ENCODE assay signal across 12 mouse cellular contexts in genomic region chr13:49460276-49460675, GRCm38 (mm10). TPM values are rescaled to one million over a fixed set of nuclear protein-coding genes. Genes with fewer than 3 reads are reported as not detected.
DNase-seq lines count a peak whose midpoint lies in the region; ATAC-seq lines count a peak whose summit lies in the region.
"Had no signal": no experiment of that assay in that cellular context is flagged by ENCODE, and none has a peak within 500 bp of the region (broad histone marks: within the 10 kb centered on the region; RNA-seq: fewer than 3 reads in every experiment).

No protein-coding gene starts in this region.

- H3K27ac ChIP-seq in heart, embryonic 15.5 days, result peak overlapping the region; percentile 18; the same call in 1 of the 2 replicates
- H3K27ac ChIP-seq in heart, embryonic 11.5 days (ENCODE audit: low read depth, low read length), result no peak overlapping the region
- peak overlapping the region; percentile 71 for H3K27ac ChIP-seq in lung, embryonic 16.5 days (ENCODE audit: low read length)
- H3K27ac ChIP-seq: midbrain, embryonic 12.5 days had no signal

- H3K27me3 ChIP-seq in heart, embryonic 15.5 days, result no peaks in the 10 kb centered on the region
- no peaks in the 10 kb centered on the region for H3K27me3 ChIP-seq in heart, embryonic 11.5 days (ENCODE audit: control insufficient read depth, insufficient read depth, low read length)
- no peaks in the 10 kb centered on the region for H3K27me3 ChIP-seq in lung, embryonic 16.5 days (ENCODE audit: control insufficient read depth, insufficient read depth, low read depth, low read length)
- H3K27me3 ChIP-seq: midbrain, embryonic 12.5 days had no signal

- no peak overlapping the region for H3K4me3 ChIP-seq in heart, embryonic 15.5 days
- H3K4me3 ChIP-seq in heart, embryonic 11.5 days (ENCODE audit: low read depth, low read length), result no peak overlapping the region
- no peak overlapping the region for H3K4me3 ChIP-seq in lung, embryonic 16.5 days (ENCODE audit: low read length)
- H3K4me3 ChIP-seq: midbrain, embryonic 12.5 days had no signal

- no peaks in the 10 kb centered on the region for H3K9me3 ChIP-seq in heart, embryonic 15.5 days (replicated peaks)
- no peaks in the 10 kb centered on the region for H3K9me3 ChIP-seq in heart, embryonic 11.5 days (replicated peaks; ENCODE audit: control insufficient read depth, low read length)
- no peaks in the 10 kb centered on the region for H3K9me3 ChIP-seq in lung, embryonic 16.5 days (ENCODE audit: control insufficient read depth, low read length)
- H3K9me3 ChIP-seq: midbrain, embryonic 12.5 days had no signal

- DNase-seq in 3T3-L1 (ENCODE audit: low read depth, low spot score), result peak; percentile 77
- peak; percentile 85 for DNase-seq in adrenal gland, adult 8-10 months
- DNase-seq in spleen, postnatal 4 days (ENCODE audit: low spot score in 2 of 2), result no peak
- no peak for DNase-seq in cerebellum, postnatal 14 days
- no peak for DNase-seq in left cerebral cortex, postnatal 25 days (ENCODE audit: low spot score in 2 of 2)
- DNase-seq: kidney, adult 9 months; right cerebral cortex, adult 18-20 months; thymus, postnatal 25 days had no signal

- H3K36me3 ChIP-seq in heart, embryonic 15.5 days, result 0 out of 2 replicates have a peak, but pooled peaks cover 18% of the 10 kb centered on the region
- H3K36me3 ChIP-seq in heart, embryonic 11.5 days (ENCODE audit: control insufficient read depth, insufficient read depth, low read length), result peaks cover 5% of the 10 kb centered on the region; the same call in 1 of the 2 replicates
- H3K36me3 ChIP-seq in lung, embryonic 16.5 days (ENCODE audit: control insufficient read depth, insufficient read depth, low read length), result peaks cover 6% of the 10 kb centered on the region

- intact Hi-C loops in left cerebral cortex, postnatal 25 days (cut with DNase I), result no loop called here

- ATAC-seq in heart, embryonic 15.5 days (replicated peaks; ENCODE audit: insufficient number of reproducible peaks, insufficient read depth, low FRiP score, low read depth), result no peak
- no peak for ATAC-seq in heart, embryonic 11.5 days (replicated peaks; ENCODE audit: insufficient number of reproducible peaks, low FRiP score, low TSS enrichment)
- ATAC-seq in lung, embryonic 16.5 days (ENCODE audit: low read depth), result 0 out of 2 replicates have a peak, but pooled peaks have one; percentile 12

- H3K9ac ChIP-seq in heart, embryonic 15.5 days, result no peak overlapping the region
- H3K9ac ChIP-seq in heart, embryonic 11.5 days (ENCODE audit: low read depth, low read length), result no peak overlapping the region
- no peak overlapping the region for H3K9ac ChIP-seq in lung, embryonic 16.5 days (ENCODE audit: low read length)
- H3K9ac ChIP-seq: midbrain, embryonic 12.5 days had no signal

- 82% methylated on average over 4 of the region's 4 CpGs for WGBS in heart, embryonic 15.5 days
- 87% methylated on average over 4 of the region's 4 CpGs for WGBS in heart, embryonic 11.5 days (ENCODE audit: insufficient replicate concordance)
- 76% methylated on average over 4 of the region's 4 CpGs for WGBS in lung, embryonic 16.5 days

- no peak overlapping the region for H3K4me2 ChIP-seq in heart, embryonic 15.5 days
- H3K4me2 ChIP-seq in heart, embryonic 11.5 days, result no peak overlapping the region
- no peak overlapping the region for H3K4me2 ChIP-seq in lung, embryonic 16.5 days (ENCODE audit: low read depth, low read length)
- H3K4me2 ChIP-seq: midbrain, embryonic 12.5 days had no signal

- H3K4me1 ChIP-seq in heart, embryonic 15.5 days (replicated peaks), result peaks cover 2% of the 10 kb centered on the region; the same call in 1 of the 2 replicates
- no peaks in the 10 kb centered on the region for H3K4me1 ChIP-seq in heart, embryonic 11.5 days (ENCODE audit: control insufficient read depth, insufficient read depth, low read length)
- no peaks in the 10 kb centered on the region; the same call in 1 of the 2 replicates for H3K4me1 ChIP-seq in lung, embryonic 16.5 days (replicated peaks; ENCODE audit: control insufficient read depth, insufficient read depth, low read length)
- H3K4me1 ChIP-seq: midbrain, embryonic 12.5 days had no signal

RNA-seq across cellular contexts. Expression of gene Tes3-ps, which starts 32.8 kb away (rescaled TPM):
- polyA plus RNA-seq in heart, embryonic 15.5 days (2015; fragmentation: Nextera tagmentation; extraction: Ambion mirVana), result 0.71 and 0.87 TPM in 2 replicates
- 0.42 and 0.56 TPM in 2 replicates for polyA plus RNA-seq in heart, embryonic 11.5 days (2014; fragmentation: Nextera tagmentation; extraction: Ambion mirVana)
- 1 to 10 TPM; 1.5 to 2.2 (median 1.7) TPM for total RNA-seq in adrenal gland, adult 8-10 months (2022)
- polyA plus RNA-seq in lung, embryonic 16.5 days (2015; fragmentation: Nextera tagmentation; extraction: Ambion mirVana), result 1.2 and 1.9 TPM in 2 replicates
- 1 to 10 TPM; 1.6 to 1.9 TPM for total RNA-seq in left cerebral cortex, postnatal 25 days (2021)

RNA-seq across cellular contexts. Expression of gene Ippk, which starts 39.2 kb away (rescaled TPM):
- polyA plus RNA-seq in heart, embryonic 15.5 days (2015; fragmentation: Nextera tagmentation; extraction: Ambion mirVana), result 10.0 and 11.1 TPM in 2 replicates
- 11.1 and 11.6 TPM in 2 replicates for polyA plus RNA-seq in heart, embryonic 11.5 days (2014; fragmentation: Nextera tagmentation; extraction: Ambion mirVana)
- 10 to 100 TPM; 38.1 to 43.5 (median 39.4) TPM for total RNA-seq in adrenal gland, adult 8-10 months (2022)
- 15.7 and 16.2 TPM in 2 replicates for polyA plus RNA-seq in lung, embryonic 16.5 days (2015; fragmentation: Nextera tagmentation; extraction: Ambion mirVana)
- 10 to 100 TPM; 14.8 to 16.8 TPM for total RNA-seq in left cerebral cortex, postnatal 25 days (2021)

RNA-seq across cellular contexts. Expression of gene Ecm2, which starts 44.3 kb away (rescaled TPM):
- polyA plus RNA-seq in heart, embryonic 15.5 days (2015; fragmentation: Nextera tagmentation; extraction: Ambion mirVana), result 4.6 and 5.7 TPM in 2 replicates
- polyA plus RNA-seq in heart, embryonic 11.5 days (2014; fragmentation: Nextera tagmentation; extraction: Ambion mirVana), result 1.4 and 1.8 TPM in 2 replicates
- 10 to 100 TPM in 1 of 4 experiments, 1 to 10 TPM in 3; 6.0 to 10.1 (median 7.9) TPM for total RNA-seq in adrenal gland, adult 8-10 months (2022)
- polyA plus RNA-seq in lung, embryonic 16.5 days (2015; fragmentation: Nextera tagmentation; extraction: Ambion mirVana), result 1.9 and 2.3 TPM in 2 replicates
- 1 to 10 TPM; 2.3 to 2.7 TPM for total RNA-seq in left cerebral cortex, postnatal 25 days (2021)

Comparison
In these comparisons a context has a peak if more than half of its experiments do, and no peak if none do; other contexts are left out.
1. DNase-seq: peak in 3T3-L1 (single experiment) and adrenal gland, adult 8-10 months (single experiment); none in spleen, postnatal 4 days (0 of 2), cerebellum, postnatal 14 days (0 of 2) and left cerebral cortex, postnatal 25 days (0 of 2).